Mouse (Mus musculus): ENCODE results near the gene Actg1.

Actg1 gene

DNA sequence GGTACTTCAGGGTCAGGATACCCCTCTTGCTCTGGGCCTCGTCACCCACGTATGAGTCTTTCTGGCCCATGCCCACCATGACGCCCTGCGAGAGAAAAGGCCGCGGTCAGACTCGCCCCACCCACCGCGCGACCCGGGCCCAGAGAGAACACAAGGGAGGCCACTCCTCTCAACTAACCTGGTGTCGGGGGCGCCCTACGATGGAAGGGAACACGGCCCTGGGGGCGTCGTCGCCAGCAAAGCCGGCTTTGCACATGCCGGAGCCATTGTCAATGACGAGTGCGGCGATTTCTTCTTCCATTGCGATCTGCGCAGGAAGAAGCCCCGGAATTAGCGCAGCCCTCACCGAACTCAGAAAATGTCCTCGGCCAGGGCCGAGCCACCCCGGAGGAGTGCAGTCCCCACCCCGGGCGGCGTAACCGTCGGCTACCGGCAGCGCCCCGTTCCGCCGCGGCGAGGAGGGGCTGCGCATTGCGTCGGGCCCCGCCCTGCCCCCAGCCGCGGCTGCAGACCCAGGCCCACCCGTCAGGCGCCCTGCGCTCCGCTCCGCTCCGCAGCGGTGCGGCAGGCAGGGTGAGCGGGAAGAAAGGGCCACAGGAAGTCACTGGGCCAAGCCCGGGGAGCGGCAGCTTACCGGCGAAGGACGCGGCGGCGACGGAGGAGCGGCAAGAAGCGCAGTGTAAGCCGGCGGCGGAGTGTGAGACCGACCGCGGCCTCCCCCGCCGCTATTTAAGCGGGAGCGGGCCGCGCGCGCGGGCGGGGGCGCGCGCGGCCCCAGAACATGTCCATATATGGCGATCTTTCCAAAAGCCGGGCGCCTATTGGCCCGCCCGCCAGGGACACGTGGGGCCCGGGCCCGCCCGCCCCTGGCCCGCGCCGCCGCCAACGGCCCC, at the start of gene Actg1:
Actg1 (minus strand) TSS at position 752 of the 893 bp plus-strand sequence.
- DNase-seq = peak; percentile 88

- no peak for DNase-seq
Measured at GRCm38 (mm10) chr11:120397602-120398001, 49.3 kb upstream of the Actg1 start.

DNA sequence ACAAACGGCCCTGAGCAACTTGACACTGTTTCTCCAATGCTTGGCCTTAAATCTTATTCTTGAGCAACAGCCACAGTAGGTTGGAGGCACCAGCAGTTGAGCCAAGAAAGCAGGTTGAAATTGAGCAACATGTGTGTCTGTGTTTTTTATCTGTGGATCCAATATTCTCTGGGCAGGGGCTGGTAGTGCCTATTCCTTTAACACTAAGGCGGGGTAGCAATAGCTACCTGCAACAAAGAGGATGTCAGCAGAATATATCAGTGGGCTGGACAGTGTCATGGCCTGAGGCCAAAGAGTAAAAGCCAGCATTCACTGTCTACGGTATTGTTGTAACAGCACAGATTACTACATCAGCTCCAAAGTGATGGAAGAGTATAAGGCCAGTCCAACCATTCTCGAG, 47.3 kb upstream of the Actg1 start:
- peak; percentile 20 for DNase-seq

GRCm38 (mm10) chr11:120388580-120388979, 40.2 kb upstream of the Actg1 start:
- DNase-seq = no peak

GRCm38 (mm10) chr11:120387157-120387556, 38.8 kb upstream of the Actg1 start:
- no peak for DNase-seq

- DNase-seq = no peak
Measured at GRCm38 (mm10) chr11:120386632-120387031, 38.3 kb upstream of the Actg1 start.

- DNase-seq = no peak
Measured at GRCm38 (mm10) chr11:120382509-120382908, 34.2 kb upstream of the Actg1 start.

DNA sequence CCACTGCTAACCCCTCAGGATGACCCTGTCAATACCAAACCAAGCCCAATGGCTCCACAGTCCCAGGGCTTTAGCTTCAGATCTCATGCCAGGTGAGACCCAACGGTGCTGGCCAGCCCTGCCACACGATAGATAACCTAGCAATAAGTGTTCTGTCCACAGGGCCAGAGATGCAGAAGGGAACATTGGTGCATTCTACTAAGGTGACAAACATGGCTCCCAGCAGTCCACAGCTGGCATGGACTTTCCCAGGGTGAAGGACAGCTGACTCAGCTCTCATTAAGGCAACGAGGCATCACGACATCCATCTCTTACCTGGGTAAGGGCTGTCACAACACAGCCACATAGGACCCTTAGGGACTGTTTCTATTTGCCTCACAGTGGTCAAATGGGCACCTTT, 32.8 kb upstream of the Actg1 start:
- DNase-seq = no peak

GRCm38 (mm10) chr11:120380271-120380670, 31.9 kb upstream of the Actg1 start:
- DNase-seq = no peak

DNA sequence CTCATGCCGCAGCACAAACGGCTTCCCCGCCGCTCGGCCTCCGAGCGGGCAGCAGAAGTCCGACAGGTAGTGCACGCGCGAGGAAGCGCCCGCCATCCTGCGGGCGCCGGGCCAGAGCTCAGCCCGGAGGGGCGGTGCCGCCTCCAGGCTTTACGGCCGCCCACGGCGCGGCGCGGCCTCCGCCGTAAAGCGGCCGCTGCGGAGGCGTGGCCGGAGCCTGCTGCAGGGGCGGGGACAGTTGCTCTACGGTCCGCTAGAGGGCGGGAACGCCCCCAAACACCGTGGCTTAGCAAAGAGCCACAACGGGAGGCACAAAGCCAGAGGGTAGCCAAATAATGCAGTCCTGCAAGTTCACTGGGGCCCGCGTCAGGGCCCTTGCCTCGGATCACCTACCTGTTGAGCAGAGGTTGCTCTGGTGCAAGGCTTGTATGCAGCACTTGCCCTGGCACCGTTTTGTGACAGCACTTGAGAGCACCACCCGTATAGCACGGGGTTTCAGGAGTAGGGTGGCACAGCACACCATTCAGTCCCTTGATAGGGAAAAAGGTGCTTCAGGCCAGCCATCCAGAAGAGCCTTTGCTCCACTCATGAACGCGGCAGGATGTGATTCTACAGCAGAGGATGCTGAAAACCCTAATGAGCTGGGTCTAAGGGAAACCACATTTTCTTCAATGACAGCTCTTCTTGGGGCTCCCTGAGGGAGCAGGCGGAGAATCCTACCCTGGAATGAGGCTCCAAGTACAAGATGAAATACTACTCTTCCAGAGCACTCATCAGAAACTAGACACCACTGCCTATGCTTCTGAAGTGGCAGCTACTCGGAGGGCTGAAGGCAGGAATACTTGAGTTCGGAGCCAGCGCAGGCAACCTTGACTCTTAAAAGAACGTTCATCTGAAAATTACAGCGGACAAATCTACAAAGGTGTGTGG, 30.5 kb upstream of the Actg1 start, which contains the start of gene Faap100:
Faap100 (minus strand) TSS at position 154 of the 930 bp plus-strand sequence.
- DNase-seq = peak; percentile 93

DNA sequence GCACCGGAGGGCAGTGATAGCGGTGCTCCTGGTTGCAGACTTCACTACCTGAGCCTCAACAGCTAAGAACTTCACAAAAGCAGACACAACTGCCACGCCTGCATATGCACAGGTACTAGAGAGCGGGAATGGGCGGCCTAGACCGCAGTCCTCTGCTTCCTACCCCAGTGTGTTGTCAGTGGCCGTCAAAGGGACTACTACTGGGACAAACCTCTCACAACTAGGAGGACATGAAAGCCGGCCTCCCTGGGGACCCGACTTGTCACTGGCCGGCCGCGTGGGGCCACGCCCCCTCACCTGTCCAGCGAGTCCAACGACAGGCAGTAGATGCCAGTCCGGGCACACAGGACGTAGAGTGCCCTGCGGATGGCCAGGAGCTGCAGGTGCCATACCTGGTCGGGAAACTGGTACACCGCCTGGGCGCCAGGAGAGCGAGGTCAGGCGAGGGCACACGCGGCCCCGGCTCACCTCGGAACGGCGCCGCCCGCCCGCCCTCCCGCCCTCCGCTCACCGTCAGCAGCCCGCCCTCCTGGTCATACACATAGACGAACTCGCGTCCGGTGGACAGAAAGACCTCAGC, 29.8 kb upstream of the Actg1 start:
- peak; percentile 70 for DNase-seq

GRCm38 (mm10) chr11:120377337-120377736, 29.0 kb upstream of the Actg1 start:
- DNase-seq = no peak

DNA sequence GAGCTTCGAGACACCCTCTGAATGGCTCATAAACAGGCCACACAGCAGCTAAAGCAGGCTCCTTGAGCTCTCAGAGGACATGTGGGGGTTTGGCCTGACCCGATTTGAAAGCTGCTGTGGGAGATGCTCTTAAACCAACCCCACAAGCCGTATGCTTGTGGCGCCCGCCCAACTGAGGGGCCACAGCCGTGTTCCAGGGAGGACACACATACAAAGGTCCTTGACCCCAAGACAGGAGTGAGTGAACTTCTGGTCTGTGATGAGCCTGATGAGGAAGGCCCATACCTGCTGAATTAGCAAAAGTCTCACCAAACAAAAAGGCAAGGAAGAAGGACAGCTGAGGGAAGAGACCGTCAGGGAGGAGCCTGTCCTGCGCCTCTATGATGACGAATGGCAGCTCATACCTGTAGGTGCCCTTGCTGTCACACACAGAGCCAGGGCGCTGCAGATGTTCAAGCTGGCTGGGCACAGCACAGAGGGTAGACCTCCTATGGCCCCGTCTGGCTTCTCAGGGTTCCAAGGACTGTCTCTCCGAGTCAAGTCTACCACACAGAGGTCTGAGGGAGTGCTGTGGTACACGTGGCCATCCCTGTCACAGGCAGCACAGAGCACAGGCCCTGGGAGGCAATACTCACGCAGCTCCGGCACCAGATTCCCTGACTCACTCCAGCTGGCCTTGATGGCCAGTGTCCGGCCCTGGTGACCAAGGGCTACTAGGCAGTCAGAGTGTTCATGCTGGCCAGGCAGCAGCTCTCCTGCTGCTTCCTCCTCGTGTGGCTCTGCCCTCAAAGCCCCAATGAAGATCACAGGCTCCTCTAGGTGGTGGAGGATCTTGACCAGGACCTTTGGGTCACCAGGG, 28.2 kb upstream of the Actg1 start:
- no peak for DNase-seq

- DNase-seq = no peak
Measured at GRCm38 (mm10) chr11:120375324-120375723, 27.0 kb upstream of the Actg1 start.

- DNase-seq = peak; percentile 67
Measured at GRCm38 (mm10) chr11:120373820-120374586, 25.7 kb upstream of the Actg1 start.

DNA sequence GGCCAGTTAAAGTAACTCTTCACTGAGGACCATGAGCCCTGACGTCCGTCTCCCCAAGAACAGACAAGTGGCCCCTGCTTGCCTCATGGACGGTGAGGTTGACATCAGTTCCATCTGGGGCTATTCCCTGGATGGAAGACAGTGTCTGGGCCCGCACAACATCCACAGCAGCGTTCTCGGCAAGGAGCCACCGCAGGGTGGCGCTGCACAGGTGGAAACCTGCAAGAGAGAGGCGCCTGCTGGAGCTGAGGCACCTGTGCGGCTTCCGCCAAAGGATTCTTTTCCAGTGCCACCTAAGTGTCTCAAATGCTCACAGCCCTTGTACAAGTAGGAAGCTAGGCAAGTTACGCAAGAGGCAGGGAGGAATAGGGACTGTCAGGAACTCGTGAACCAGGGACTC, 24.7 kb upstream of the Actg1 start:
- DNase-seq = peak; percentile 49

DNA sequence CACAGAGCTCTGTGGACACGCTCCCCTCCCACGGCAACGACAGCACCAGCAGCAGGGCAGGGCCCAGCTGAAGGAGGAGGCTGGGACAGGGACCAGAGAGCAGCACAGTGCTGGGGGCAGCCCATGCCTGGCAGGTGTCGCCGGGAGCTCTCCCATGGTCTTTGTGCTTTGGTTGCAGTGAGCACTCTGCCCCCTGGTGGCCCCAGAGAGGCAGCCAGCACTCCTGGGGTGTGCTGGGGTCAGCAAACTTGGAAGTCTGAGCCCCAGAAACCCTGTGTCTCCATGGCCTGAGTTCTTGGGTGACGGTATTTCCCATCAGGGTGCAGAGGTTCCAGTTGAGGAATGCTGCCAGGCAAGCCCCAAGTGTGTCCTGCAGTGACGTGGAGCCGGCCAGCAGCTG, 21.3 kb upstream of the Actg1 start:
- peak; percentile 88 for DNase-seq

GRCm38 (mm10) chr11:120366443-120367027, 18.2 kb upstream of the Actg1 start:
- DNase-seq = no peak

DNA sequence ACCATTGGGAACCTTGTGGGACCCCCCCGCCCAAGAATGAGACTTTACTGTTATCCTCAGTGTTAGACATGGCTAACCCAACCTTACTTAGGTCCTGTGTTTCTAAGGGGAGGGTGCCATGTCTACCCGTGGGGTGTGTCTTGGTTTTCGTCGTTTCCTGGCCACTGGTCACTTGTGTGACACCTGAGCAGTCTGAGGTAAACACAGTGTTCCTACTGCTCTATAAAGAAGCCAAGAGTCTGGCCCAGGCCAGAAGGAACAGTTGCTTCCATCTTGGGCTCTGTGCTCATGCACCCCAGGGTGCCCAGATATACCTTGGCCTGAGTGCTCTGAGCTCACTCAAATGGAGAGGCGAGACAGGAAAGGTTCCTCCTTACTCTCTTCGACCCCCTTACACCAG, 14.5 kb upstream of the Actg1 start:
- no peak for DNase-seq

DNA sequence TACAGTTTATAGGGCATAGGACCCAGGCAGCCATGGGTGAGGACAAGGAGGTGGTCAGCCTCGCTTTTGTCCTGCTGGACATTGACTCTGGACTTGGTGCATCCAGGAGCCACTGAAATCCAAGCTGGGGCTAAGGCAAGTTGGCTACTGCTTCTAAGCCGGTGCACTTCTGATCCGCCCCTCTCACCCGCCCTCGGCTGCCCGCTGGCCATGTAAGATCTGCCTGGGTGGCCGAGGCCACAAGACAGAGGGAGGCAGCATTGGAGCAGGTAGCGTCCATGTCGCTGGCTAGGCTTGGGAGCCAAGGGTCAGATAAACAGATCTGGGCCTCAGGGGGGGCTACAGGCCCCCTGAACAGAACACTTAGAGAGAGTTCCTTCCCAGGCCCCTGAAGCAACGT, 13.0 kb upstream of the Actg1 start, which contains the start of gene Fscn2:
Fscn2 (plus strand) TSS at position 240 of the 400 bp plus-strand sequence.
- DNase-seq = no peak

DNA sequence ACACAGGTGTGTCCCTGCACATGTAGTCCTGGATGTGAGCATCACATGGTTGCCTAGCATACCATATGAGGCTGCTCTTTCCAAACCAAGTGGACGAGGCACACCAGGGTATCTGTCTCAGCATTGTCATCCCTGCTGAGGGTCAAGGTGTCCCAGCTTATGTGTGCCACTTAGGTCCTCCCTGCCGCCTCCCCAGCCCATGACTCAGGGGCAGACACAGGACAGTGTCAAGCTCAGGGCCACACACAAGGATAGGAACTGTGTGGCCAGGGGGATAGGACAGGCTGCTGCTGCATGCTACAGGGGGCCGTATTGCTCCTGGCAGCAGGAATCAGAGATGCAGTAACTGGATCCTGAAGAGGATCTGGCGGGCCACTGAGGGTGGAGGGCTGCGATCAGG, 12.4 kb upstream of the Actg1 start:
- DNase-seq = no peak

All from lung, postnatal 36 days (tissue).